Mouse (Mus musculus): Measurements from ENCODE around the gene Fam81a.

Fam81a gene

DNA sequence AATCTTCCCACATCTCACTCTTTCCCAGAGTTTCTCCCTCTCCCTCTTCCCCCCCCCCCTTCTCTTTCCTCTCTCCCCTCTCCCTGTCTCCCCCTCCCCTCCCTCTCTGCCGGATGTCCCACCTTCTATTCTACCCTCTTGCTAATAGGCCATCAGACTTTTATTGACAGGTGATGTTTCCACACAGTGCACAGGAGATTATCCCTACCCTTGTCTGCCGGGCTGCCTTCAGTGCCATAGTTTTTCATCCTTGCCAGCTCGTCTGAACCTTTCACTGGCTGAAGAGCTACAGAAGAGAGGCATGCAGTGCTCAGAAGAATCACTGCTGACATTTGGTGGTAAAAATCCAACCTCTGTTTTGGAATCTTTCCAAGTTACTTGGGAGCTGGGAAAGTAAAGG lies 88.9 kb downstream of the Fam81a start:
- no peak for DNase-seq (ENCODE audit: low read depth, low spot score)

DNA sequence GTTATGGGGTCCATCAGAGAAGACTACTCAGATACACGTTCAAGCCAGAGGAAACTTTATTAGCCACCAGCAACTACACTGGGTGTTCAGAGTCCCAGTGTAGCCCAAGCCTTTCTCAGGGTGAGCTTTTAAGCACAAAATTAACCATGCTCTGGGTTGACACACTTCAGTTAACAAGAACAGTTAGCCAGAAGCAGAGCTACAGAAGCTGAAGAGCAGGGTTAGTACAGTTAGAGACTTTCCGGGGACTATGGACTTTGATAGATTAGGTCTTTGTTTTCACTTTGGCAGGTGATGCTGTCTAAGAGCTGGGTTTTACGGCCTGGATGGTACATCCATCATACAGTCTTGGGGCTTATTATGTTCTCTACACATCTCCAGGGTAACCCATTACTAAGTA lies 89.6 kb downstream of the Fam81a start:
- DNase-seq (ENCODE audit: low read depth, low spot score): no peak

DNA sequence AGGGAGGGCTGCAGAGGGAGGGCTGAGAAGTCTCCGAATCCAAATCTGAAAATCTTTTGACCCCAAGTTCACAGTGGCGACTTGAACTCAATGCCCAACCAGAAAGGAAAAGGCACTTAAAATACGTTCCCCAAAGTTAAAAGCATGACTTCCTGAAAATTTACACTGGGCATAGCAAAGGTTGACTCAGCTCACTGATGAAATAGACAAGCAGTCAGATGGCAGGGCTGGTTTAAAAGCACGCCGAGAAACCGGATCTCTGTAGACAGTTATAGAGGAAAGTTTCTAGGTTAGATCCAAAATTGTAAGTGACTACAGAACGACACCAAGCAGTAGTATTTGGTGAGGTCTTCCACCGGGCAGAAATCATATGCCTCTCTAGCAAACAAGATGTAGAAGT lies 92.5 kb downstream of the Fam81a start:
- DNase-seq (ENCODE audit: low read depth, low spot score): no peak

DNA sequence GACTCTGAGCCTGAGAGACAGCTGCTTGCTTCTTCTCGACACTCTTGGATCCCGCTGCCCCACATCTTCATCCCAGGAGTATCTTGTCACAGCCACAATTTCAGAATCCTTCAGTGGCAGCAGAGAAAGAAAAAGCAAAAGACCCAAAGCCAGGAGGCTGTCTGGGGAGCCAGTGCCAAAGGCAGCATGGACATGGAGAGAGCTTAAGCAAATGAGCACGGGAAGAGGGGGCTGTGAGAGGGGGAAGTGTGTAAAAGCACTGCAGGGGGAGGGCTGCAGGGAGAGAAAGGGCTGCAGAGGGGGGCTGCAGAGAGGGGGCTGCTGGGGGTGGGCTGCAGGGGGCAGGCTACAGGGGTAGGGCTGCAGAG lies 93.0 kb downstream of the Fam81a start:
- no peak for DNase-seq (ENCODE audit: low read depth, low spot score)

DNA sequence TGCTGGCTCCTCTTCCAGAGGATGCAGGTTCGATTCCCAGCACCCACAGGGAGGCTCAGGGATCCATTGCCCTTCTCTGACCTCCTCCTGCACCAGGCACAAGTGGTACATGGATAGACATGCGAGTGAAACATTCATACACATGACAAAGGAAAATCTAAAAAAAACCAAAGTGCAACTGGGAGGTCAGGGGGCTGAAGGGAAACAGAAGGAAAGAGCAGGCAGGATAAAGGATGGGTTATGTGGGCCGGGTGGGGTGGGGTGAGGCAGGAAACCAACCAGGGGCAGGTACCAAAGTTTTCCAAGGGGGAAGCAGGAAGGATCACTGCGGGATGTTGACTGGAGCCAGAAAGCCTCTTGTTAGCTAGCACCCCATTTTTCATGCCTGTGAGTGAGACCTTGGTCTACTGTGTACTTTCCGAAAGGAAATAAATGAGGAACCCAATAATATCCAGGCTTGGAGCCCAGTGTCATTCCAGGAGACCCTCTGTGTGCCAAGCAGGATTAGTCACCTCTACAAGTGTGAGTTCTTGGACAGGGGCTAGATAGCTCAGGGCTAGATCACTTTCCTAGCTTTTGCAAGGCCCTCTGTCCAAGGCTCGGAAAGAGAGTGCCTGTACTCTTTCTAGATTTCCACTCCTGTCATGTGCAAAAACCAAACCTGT lies 93.5 kb downstream of the Fam81a start:
- no peak for DNase-seq (ENCODE audit: low read depth, low spot score)

DNA sequence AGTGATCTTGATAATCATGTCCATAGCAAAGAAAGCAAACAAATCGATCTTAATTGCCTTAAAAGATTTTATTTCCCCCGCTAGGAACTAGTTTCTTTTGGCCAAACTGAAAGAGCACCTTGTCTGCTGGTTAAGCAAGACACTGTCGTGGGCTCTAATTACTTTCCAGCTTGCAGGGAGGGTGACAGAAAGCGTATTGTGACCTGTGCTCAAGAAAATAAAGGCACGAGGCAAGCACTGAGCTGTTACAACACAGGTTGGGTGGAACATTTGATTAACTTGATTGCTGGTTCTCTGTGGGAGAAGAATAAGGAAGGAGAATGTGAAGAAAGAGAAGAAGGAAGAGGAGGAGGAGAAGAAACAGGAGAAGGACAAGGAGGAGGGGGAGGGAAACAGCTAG lies 94.1 kb downstream of the Fam81a start:
- DNase-seq (ENCODE audit: low read depth, low spot score): no peak

DNA sequence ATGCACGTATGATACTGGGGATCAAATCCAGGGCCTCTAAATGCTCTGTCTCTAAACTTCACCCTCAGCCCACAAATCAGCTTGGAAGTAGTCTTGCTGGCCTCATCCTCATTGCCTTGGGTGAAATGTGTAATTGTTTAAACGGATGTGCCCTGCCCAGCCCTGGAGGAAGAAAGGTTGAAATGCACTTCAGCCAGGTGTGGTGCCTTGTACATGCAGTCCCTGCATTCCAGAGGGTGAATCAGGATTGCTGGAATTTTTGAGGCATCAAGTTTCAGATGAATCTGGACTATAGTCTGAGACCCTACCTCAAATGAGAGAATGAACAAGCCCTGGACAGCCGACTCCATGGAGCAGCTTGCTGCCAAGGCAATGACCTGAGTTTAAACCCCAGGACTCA lies 94.5 kb downstream of the Fam81a start:
- DNase-seq (ENCODE audit: low read depth, low spot score): peak; percentile 79

DNA sequence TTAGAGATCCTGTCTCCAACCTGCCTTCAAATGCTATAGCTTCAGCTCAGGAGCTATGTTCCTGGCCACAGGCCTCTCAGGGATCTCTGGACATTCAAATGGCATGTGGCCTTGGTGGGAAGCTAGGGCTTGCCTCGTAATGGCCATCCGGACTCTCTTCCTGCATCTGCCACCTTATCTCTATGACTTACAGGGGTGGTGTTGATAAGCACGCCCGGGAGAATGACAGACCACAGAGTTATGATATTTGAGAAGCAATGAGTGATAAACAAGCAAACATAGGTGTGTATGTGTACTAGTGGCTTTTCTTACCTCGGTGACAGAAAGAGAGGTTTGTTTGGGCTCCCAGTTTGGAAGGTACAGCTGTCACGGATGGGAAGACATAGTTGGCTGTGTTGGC lies 96.1 kb downstream of the Fam81a start:
- no peak for DNase-seq (ENCODE audit: low read depth, low spot score)

DNA sequence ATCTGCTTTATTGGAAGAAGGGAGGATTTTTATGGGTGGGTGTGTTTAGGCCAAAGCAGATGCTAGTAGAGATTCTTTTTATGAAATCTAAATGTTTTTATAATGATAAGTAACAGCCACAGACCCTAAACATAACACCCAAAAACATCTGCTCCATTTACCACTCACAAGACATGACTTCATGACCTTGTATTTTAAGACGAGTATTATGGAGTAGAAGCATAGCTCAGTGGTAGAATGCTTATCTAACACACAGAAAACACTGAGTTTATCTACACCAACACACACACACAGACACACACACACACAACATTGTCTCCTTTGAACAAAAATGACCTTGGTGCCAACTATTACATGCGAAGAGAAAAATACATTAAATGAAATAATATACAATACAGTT lies 97.5 kb downstream of the Fam81a start:
- DNase-seq (ENCODE audit: low read depth, low spot score): no peak

DNA sequence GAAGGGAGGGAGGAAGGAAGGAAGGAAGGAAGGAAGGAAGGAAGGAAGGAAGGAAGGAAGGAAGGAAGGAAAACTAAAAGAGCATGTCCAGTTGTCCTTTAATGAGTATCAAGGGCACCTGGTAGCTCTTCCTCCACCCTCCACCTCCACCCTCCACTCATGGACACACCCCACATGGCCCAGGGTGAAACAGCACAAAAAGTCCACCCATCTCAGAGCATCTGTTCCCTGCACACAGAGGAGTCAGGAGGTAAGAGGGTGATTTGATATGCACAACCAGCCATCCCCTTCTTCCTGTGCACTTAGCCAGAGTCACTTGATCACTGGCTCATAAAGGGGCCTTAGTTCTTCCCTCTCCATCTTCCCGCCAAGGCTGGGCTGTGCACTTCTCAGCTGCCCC lies 99.4 kb downstream of the Fam81a start:
- no peak for DNase-seq (ENCODE audit: low read depth, low spot score)

DNA sequence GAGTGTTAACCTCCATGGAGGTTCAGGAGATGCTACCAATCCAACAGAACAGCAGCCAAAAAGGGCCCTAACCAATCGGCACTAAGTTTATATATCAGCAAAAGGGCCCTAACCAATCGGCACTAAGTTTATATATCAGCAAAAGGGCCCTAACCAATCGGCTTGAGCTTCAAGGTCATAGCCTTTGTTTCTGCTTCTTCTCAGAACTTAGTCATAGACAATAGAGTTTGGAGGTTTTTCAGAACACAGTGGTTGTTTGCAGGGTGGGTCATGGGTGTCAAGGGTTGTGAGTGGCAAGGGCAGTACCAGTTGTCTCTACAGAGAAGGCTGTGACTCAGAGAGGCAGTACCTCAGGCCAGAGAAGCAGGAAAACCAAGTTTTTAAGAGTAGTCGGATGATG lies 100.2 kb downstream of the Fam81a start:
- no peak for DNase-seq (ENCODE audit: low read depth, low spot score)

DNA sequence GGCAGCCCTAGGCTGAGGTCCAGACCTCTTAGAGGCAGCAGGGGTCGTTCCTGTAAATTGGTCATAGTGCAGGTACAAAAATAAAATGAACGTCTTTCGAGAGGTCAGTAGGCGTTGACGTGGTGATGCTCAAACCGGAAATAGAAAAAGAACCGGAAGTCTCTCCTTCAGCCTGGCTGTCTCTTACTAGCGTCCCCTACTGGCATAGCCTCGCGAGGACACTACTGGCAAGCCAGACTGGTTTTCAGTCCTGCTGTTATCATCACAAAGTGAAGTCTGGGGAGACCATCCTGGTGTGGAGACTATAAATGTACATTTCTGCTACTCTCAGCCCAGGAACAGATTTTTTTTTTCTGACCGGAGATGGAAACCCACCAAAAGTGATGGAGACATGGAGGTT lies 101.8 kb downstream of the Fam81a start:
- no peak for DNase-seq (ENCODE audit: low read depth, low spot score)

DNA sequence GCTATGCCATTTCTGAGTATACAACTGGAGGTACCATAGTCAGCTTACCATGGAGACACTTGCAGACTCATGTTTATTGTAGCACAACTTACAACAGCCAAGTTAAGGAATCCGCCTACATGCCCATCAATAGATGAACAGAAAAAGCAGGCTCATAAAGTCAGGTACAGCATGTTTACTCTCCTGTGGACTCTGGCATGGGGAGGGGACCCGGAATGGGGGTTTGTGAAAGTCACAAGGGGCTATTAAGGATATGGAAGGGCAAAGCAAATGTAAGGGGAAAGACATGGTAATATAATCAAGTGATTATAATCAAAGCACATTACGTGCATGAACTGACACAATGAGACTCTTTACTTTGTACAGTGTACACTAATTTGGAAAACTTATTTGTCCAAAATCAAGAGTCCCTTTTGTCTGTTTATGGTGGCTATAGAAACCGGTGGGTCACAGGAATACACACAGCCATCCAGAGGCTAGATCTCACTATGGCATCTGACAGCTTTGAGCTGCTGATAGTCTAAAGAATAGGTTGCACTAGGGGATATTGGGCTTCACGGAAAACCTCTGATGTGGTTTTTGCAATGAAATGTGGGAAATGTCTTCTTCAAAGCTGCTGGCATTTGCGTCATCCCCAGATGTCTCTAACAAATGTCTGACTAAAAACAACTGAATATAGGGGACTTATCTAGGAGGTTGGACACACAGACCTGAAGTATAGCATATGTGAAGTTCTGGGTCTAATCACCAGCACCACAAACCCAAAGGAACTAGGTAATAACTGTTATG lies 102.6 kb downstream of the Fam81a start:
- DNase-seq (ENCODE audit: low read depth, low spot score): no peak

Data from mesoderm, embryonic 11.5 days (tissue).